Mouse (Mus musculus) neural tube, embryonic 12.5 days (tissue): Measurements from ENCODE around the gene Tmem121b. TPM values are rescaled to one million over a fixed set of nuclear protein-coding genes. Genes with fewer than 3 reads are reported as not detected.

ENCODE experiments used
- ATAC-seq: fragments of 200-750 bp; cut with Nextera tagmentation; 2 replicates; pipeline ENCODE4 v1.8.0; 2017; ENCODE audit warnings: low read depth, mild to moderate bottlenecking, moderate TSS enrichment, moderate library complexity; ENCODE audit not compliant: low FRiP score
- H3K27ac ChIP-seq: fragments of 300-500 bp; sonication (generic); 2 replicates; pipeline ENCODE4 v1.5.1; 2016
- H3K27me3 ChIP-seq: fragments of 300-500 bp; sonication (generic); replicated peaks from 2 replicates; pipeline ENCODE4 v1.6.1; 2016; ENCODE audit warnings: mild to moderate bottlenecking
- H3K36me3 ChIP-seq: fragments of 300-500 bp; sonication (generic); 2 replicates; pipeline ENCODE4 v1.6.1; 2016; ENCODE audit warnings: mild to moderate bottlenecking
- H3K4me1 ChIP-seq: fragments of 300-500 bp; sonication (generic); 2 replicates; pipeline ENCODE4 v1.6.1; 2016
- H3K4me2 ChIP-seq: fragments of 300-500 bp; sonication (generic); replicated peaks from 2 replicates; pipeline ENCODE4 v1.6.1; 2016; ENCODE audit warnings: mild to moderate bottlenecking
- H3K4me3 ChIP-seq: fragments of 300-500 bp; sonication (generic); 2 replicates; pipeline ENCODE4 v1.5.1; 2016
- H3K9ac ChIP-seq: fragments of 300-500 bp; sonication (generic); 2 replicates; pipeline ENCODE4 v1.6.1; 2016; ENCODE audit warnings: mild to moderate bottlenecking
- H3K9me3 ChIP-seq: fragments of 300-500 bp; sonication (generic); 2 replicates; pipeline ENCODE4 v1.6.1; 2016; ENCODE audit warnings: mild to moderate bottlenecking
- WGBS: fragments of 180-500 bp; shearing (Covaris S2); methylation state at CpG from one replicate; pipeline ENCODE4 v1.1.7; 2016; 5-methylcytosine and 5-hydroxymethylcytosine counted together
- polyA plus RNA-seq: library from polyadenylated mRNA; unstranded; fragments of >200 nt; fragmentation: Nextera tagmentation; extraction: Ambion mirVana; gene quantifications from 2 replicates; pipeline ENCODE4 v1.2.1, GENCODE M21; 2016

The Tmem121b gene
- polyA plus RNA-seq, 1 experiment from 2014 or later: 3.2 TPM

DNA sequence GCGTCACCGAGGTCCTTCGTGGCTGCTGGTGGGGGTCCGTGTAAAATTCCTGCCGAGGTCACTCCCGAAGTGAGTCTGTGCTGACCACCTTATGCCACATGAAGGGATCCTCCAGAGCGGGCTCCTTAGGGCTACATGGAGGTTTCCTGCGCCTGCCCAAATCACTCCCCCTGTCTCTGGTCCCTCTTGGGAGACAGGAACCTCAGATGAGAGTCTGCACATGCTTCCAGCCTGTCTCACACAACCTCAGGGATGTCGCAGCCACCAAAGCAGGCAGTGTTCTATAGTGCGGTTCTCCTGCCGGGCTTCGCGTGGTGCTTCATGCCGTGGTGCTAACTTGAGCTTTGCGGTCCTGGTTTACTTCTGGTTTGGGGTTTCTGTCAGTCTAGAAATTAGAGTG lies 32.4 kb downstream of the Tmem121b start:
- Histone ChIP-seq H3K4me1 (peaks cover 17% of the 10 kb centered on the region), H3K27me3 (peaks cover 43% of the 10 kb centered on the region), H3K4me3 (no peak overlapping the region), H3K9me3 (no peaks in the 10 kb centered on the region), H3K9ac (no peak overlapping the region), H3K36me3 (no peaks in the 10 kb centered on the region), H3K27ac (no peak overlapping the region), H3K4me2 (no peak overlapping the region)
- 68% methylated on average over 15 of the region's 15 CpGs for WGBS
- no peak for ATAC-seq

DNA sequence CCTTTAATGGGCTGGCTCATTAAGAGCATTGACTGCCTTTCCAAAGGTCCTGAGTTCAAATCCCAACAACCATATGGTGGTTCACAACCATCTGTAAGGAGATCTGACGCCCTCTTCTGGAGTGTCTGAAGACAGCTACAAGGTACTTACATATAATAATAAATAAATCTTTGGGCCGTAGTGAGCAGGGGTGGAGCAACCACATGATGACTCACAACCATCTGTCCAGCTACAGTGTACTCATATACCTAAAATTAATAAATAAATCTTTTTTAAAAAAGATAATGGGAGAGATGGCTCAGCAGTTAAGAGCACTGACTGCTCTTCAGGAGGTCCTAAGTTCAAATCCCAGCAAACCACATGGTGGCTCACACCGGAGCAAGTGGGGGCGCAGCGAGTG lies 35.9 kb downstream of the Tmem121b start:
- no peak overlapping the region for H3K4me2 ChIP-seq
- WGBS: 94% methylated on average over 5 of the region's 5 CpGs
- H3K4me1 ChIP-seq: no peaks in the 10 kb centered on the region
- H3K27me3 ChIP-seq: peaks cover 16% of the 10 kb centered on the region
- H3K9ac ChIP-seq: no peak overlapping the region
- ATAC-seq: no peak
- H3K9me3 ChIP-seq: no peaks in the 10 kb centered on the region
- no peaks in the 10 kb centered on the region for H3K36me3 ChIP-seq
- no peak overlapping the region for H3K27ac ChIP-seq
- no peak overlapping the region for H3K4me3 ChIP-seq

DNA sequence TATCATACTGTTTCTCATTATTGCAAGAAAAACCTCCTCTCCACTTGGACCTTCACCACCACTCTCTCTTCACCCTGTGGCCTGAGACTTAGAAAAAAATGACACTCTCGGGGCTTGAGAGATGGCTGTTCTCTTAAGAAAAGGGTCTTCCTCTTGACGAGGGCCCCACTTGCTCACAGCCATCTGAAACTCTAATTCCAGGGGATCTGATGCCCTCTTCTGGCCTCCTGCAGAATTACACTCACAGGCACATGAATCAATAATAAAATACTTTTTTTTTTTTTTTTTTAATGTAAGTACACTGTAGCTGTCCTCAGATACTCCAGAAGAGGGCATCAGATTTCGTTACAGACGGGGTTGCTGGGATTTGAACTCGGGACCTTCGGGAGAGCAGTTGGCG lies 36.5 kb downstream of the Tmem121b start:
- ATAC-seq: no peak
- no peaks in the 10 kb centered on the region for H3K36me3 ChIP-seq
- H3K9me3 ChIP-seq: no peaks in the 10 kb centered on the region
- H3K4me1 ChIP-seq: no peaks in the 10 kb centered on the region
- peaks cover 10% of the 10 kb centered on the region for H3K27me3 ChIP-seq
- H3K9ac ChIP-seq: no peak overlapping the region
- 72% methylated on average over 7 of the region's 7 CpGs for WGBS
- no peak overlapping the region for H3K4me2 ChIP-seq
- H3K4me3 ChIP-seq: no peak overlapping the region
- H3K27ac ChIP-seq: no peak overlapping the region

DNA sequence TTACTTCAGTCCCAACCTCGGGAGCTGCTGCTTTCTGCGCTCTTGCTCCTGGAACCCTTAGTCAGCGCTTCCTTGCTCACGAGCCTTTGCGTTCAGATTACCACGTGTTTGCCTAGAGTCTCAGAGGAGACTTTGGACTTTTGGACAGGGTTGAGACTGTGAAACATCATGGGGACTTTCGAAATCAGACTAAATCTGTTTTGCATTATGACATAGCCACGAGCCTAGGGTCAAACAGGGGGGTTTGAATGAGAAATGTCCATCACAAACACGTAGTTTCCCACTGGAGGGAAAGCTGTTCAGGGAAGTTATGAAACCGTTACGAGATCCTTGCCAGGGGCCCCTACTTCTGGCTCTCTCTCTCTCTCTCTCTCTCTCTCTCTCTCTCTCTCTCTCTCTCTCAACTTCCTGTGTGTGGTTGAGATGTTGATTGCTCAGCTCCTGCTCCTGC lies 39.0 kb downstream of the Tmem121b start:
- 68% methylated on average over 11 of the region's 11 CpGs for WGBS
- Histone ChIP-seq H3K27ac (no peak overlapping the region), H3K9me3 (no peaks in the 10 kb centered on the region), H3K4me1 (no peaks in the 10 kb centered on the region), H3K4me3 (no peak overlapping the region), H3K36me3 (no peaks in the 10 kb centered on the region), H3K27me3 (no peaks in the 10 kb centered on the region), H3K9ac (no peak overlapping the region), H3K4me2 (no peak overlapping the region)
- no peak for ATAC-seq

DNA sequence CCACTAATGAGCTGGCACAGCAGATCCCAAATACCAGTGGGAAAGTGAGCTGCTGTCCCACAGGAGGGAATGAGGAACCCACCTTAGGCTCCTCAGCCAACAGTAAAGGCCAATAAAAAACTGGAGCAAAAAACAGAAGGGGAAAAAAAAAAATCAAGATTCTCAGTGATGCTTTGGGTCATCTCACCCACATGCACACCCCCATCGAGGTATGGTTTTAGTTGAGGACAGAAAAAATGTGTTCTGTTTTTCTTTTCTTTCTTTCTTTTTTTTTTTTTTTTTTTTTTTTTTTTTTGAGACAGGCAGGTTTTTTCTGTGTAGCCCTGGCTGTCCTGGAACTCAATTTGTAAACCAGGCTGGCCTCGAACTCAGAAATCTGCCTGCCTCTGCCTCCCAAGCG lies 40.1 kb downstream of the Tmem121b start:
- Histone ChIP-seq H3K27me3 (no peaks in the 10 kb centered on the region), H3K4me3 (no peak overlapping the region), H3K4me1 (no peaks in the 10 kb centered on the region), H3K4me2 (no peak overlapping the region), H3K27ac (no peak overlapping the region), H3K36me3 (no peaks in the 10 kb centered on the region), H3K9ac (no peak overlapping the region), H3K9me3 (no peaks in the 10 kb centered on the region)
- no peak for ATAC-seq
- 95% methylated on average over 3 of the region's 3 CpGs for WGBS

DNA sequence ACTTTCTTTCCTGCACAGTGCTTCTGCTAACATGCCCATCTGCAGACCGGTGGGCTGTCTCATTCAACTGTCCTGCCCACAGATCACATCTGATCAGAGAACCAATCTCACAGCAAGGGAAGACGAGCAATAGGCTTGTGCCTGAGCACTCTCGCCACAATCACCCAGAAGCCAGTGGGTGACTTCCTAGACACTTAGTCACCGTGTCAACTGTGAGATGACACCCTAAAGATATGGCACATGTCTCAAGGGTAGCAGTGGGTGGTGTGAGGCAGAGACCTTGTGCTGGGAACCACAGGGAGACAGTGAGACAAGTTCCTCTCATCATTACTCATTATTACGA lies 40.5 kb downstream of the Tmem121b start:
- 87% methylated on average over 5 of the region's 5 CpGs for WGBS
- Histone ChIP-seq H3K27ac (no peak overlapping the region), H3K4me2 (no peak overlapping the region), H3K36me3 (no peaks in the 10 kb centered on the region), H3K27me3 (no peaks in the 10 kb centered on the region), H3K4me1 (no peaks in the 10 kb centered on the region), H3K9me3 (no peaks in the 10 kb centered on the region), H3K4me3 (no peak overlapping the region), H3K9ac (no peak overlapping the region)
- no peak for ATAC-seq

DNA sequence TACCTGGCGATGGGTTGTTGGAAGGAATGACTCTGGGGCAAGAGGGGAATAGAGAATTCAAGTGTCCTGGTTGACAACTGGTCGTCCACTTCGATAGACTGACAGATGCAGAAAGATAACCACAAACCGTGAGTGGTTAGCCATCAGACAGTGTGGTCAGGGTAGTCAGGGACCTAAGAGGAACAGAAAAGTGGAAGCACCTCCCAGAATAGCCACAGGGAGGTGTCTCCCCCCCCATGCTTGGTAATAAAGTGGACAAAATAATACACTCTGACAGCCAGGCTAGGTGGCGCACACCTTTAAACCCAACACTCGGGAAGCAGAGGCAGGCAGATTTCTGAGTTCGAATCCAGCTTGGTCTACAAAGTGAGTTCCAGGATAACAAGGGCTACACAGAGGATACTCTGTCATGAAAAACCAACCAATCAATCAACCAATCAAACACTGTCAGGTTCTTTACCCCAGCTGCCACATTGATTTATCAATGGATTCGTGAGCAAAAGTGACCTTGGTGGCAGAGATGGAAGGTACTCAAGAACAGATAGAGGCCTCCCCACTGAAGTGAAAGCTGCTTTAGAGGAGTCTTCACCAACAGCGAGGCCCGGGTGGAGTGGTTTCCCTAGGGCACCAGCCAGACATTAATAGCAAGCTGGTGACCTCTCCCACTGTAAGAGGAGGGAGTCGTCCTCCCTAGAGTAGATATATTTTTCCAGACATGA lies 41.1 kb downstream of the Tmem121b start:
- Histone ChIP-seq H3K4me1 (no peaks in the 10 kb centered on the region), H3K4me3 (no peak overlapping the region), H3K9me3 (no peaks in the 10 kb centered on the region), H3K27me3 (no peaks in the 10 kb centered on the region), H3K4me2 (no peak overlapping the region), H3K9ac (no peak overlapping the region), H3K27ac (no peak overlapping the region), H3K36me3 (no peaks in the 10 kb centered on the region)
- WGBS: 91% methylated on average over 11 of the region's 11 CpGs
- no peak for ATAC-seq

DNA sequence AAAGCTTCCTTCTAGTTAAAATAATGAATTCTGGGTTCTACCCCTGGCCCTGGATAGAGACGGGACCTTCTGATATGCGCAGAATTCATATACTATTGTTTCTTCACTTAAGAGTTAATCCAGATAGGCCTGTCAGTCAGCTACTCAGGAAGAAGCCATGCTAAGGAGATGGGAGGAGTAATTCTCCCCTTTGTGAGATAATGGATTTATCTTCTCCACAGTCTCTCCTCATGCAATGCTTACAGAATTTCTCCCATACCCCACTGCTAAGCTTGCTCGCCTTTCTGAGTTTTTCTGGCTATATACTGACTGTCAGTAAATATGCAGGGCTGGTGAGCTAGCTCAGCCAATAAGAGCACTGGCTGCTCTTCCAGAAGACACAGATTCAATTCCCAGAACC lies 43.4 kb downstream of the Tmem121b start:
- H3K27ac ChIP-seq: no peak overlapping the region
- no peak overlapping the region for H3K4me2 ChIP-seq
- WGBS: 84% methylated on average over 3 of the region's 3 CpGs
- no peaks in the 10 kb centered on the region for H3K4me1 ChIP-seq
- H3K9ac ChIP-seq: no peak overlapping the region
- H3K36me3 ChIP-seq: peaks cover 2% of the 10 kb centered on the region; the same call in 1 of the 2 replicates
- no peaks in the 10 kb centered on the region for H3K9me3 ChIP-seq
- H3K27me3 ChIP-seq: no peaks in the 10 kb centered on the region
- no peak for ATAC-seq
- H3K4me3 ChIP-seq: no peak overlapping the region

DNA sequence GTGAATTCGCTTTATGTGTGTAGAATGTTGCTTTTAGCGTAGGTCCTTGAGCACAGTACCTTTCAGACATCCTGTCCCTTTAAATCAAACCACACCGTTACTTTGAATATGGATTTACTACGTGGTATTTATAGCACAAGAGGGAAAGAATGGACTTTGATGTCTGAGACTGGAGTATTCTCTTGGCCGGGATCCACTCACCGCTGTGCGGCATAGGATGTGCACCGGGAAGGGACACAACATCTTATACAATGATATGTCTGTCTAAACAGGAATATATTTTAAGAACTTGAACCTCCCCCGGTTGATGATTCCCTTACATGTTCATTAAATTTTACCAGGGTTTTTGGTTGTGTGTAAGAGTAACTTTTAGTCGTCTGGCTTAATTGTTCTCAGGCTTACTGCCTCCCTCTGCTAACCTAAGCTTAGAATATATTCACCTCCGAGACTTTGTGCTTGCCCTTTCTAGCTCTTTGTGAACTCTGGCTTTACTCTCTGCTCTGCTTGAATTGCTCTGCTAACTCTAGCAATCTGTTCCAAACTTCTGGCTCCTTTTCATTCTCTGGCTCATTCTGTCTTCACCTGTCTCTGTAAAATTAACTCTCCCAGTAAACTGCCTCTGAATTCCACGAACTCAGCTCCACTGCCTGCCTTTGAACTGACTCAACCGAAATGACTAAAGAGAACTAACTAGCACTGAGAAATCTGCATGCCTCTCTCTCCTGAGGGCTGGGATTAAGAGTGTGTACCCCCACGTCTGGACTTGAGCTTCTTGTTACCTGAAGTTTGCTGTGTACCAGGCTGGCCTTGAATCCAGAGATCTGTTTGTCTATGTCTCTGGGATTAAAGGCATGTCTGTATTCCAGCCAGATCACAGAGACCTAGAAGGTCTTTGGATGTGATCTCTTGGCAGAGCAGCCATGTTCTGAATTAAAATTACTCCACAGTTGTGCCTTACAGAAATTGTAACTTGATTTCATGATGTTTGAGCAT lies 49.9 kb downstream of the Tmem121b start:
- no peaks in the 10 kb centered on the region for H3K4me1 ChIP-seq
- H3K9me3 ChIP-seq: no peaks in the 10 kb centered on the region
- H3K27ac ChIP-seq: no peak overlapping the region
- H3K4me2 ChIP-seq: no peak overlapping the region
- 85% methylated on average over 14 of the region's 14 CpGs for WGBS
- ATAC-seq: no peak
- no peak overlapping the region for H3K4me3 ChIP-seq
- H3K27me3 ChIP-seq: no peaks in the 10 kb centered on the region
- H3K36me3 ChIP-seq: peaks cover 38% of the 10 kb centered on the region
- no peak overlapping the region for H3K9ac ChIP-seq

DNA sequence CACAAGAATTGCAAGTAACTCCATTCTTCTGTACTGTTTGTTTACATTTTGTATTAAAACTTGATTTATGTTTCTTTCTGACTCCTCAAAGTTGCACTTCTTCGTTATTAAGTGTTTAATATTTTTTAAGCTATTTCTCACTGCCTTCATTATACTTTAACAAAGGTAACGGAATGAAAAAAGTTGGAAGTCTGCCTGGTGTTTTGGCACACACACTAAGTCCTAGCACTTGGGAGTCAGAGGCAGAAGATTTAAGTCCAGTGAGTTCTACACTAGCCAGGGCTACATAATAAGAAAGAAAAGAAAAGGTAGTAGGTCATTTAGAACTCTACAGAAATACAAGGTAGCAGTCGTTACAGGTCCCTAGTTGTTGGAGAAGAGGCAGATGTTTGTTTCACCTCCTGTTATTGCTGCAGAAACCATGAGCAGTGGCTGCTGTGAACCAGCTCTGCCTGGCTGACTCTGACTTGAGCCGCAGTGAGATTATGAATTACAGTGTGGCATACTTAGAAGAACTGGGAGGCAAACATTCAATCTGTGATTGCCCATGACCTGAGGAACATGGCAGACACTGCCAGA lies 51.3 kb downstream of the Tmem121b start:
- Histone ChIP-seq H3K9me3 (no peaks in the 10 kb centered on the region), H3K9ac (no peak overlapping the region), H3K27me3 (no peaks in the 10 kb centered on the region), H3K4me2 (no peak overlapping the region), H3K4me3 (no peak overlapping the region), H3K27ac (no peak overlapping the region), H3K36me3 (peaks cover 48% of the 10 kb centered on the region), H3K4me1 (no peaks in the 10 kb centered on the region)
- ATAC-seq: no peak
- 90% methylated on average over 4 of the region's 4 CpGs for WGBS
